Mouse (Mus musculus) liver, postnatal 0 days (tissue): ENCODE data around the gene C3. TPM values are rescaled to one million over a fixed set of nuclear protein-coding genes. Genes with fewer than 3 reads are reported as not detected.

ENCODE experiments used
- ATAC-seq: fragments of 200-750 bp; cut with Nextera tagmentation; 2 replicates; pipeline ENCODE4 v1.8.0; 2017; ENCODE audit warnings: mild to moderate bottlenecking, moderate library complexity
- DNase-seq: peaks from one replicate; pipeline ENCODE4 v3.0.0-alpha.2; 2016
- H3K27ac ChIP-seq: fragments of 300-500 bp; sonication (generic); 2 replicates; pipeline ENCODE4 v1.5.1; 2014; ENCODE audit warnings: antibody characterized with exemption, moderate library complexity, mild to moderate bottlenecking, low read depth
- H3K27me3 ChIP-seq: fragments of 300-500 bp; sonication (generic); 2 replicates; pipeline ENCODE4 v1.6.1; 2014; ENCODE audit warnings: low read length, control low read depth, mixed read lengths; ENCODE audit not compliant: insufficient read depth
- H3K36me3 ChIP-seq: fragments of 300-500 bp; sonication (generic); replicated peaks from 2 replicates; pipeline ENCODE4 v1.6.1; 2014; ENCODE audit warnings: mild to moderate bottlenecking, control low read depth, low read length, moderate library complexity, mixed read lengths; ENCODE audit not compliant: insufficient read depth
- H3K4me1 ChIP-seq: fragments of 300-500 bp; sonication (generic); 2 replicates; pipeline ENCODE4 v1.6.1; 2014; ENCODE audit warnings: antibody characterized with exemption, mild to moderate bottlenecking, control low read depth; ENCODE audit not compliant: insufficient read depth
- H3K4me2 ChIP-seq: fragments of 300-500 bp; sonication (generic); 2 replicates; pipeline ENCODE4 v1.6.1; 2014; ENCODE audit warnings: low read depth, mild to moderate bottlenecking, low read length, moderate library complexity, mixed read lengths
- H3K4me3 ChIP-seq: fragments of 300-500 bp; sonication (generic); 2 replicates; pipeline ENCODE4 v1.5.1; 2014; ENCODE audit warnings: low read depth, low read length
- H3K9ac ChIP-seq: fragments of 300-500 bp; sonication (generic); replicated peaks from 2 replicates; pipeline ENCODE4 v1.6.1; 2014; ENCODE audit warnings: mild to moderate bottlenecking, moderate library complexity
- H3K9me3 ChIP-seq: fragments of 300-500 bp; sonication (generic); 2 replicates; pipeline ENCODE4 v1.6.1; 2016; ENCODE audit warnings: mild to moderate bottlenecking, control low read depth, low read length, mixed read lengths
- CTCF ChIP-seq: sonication (generic); IDR thresholded peaks from 2 replicates; pipeline ENCODE4 v1.5.1; 2016; ENCODE audit warnings: antibody characterized with exemption, low read depth
- EP300 ChIP-seq: IDR thresholded peaks from 2 replicates; pipeline ENCODE4 v1.6.1; 2016; ENCODE audit warnings: antibody characterized with exemption, low read depth, mild to moderate bottlenecking
- WGBS: fragments of 180-500 bp; shearing (Covaris S2); extraction: QIAGEN DNeasy Blood & Tissue Kit; methylation state at CpG from one replicate; pipeline ENCODE4 v1.1.7; 2014; ENCODE audit not compliant: insufficient replicate concordance; 5-methylcytosine and 5-hydroxymethylcytosine counted together
- polyA plus RNA-seq: library from polyadenylated mRNA; unstranded; fragments of >200 nt; fragmentation: Nextera tagmentation; extraction: Ambion mirVana; gene quantifications from 2 replicates; pipeline ENCODE4 v1.2.1, GENCODE M21; 2015

Gene C3
- polyA plus RNA-seq, 1 experiment from 2014 or later: 1,364 TPM

- H3K4me2 ChIP-seq: peak overlapping the region; percentile 38; the same call in 1 of the 2 replicates
- no peaks in the 10 kb centered on the region for H3K9me3 ChIP-seq
- WGBS: 44% methylated on average over 12 of the region's 12 CpGs
- DNase-seq: no peak
- H3K36me3 ChIP-seq: no peaks in the 10 kb centered on the region
- H3K9ac ChIP-seq: no peak overlapping the region
- H3K27ac ChIP-seq: no peak overlapping the region
- no peak overlapping the region for H3K4me3 ChIP-seq
- TF ChIP-seq CTCF (no peak), EP300 (no peak)
- peaks cover 2% of the 10 kb centered on the region; the same call in 1 of the 2 replicates for H3K4me1 ChIP-seq
- ATAC-seq: no peak
- no peaks in the 10 kb centered on the region for H3K27me3 ChIP-seq
These were observed 39.3 kb downstream of the C3 start for GRCm38 (mm10) chr17:57188510-57189192.

GRCm38 (mm10) chr17:57185641-57186040 lies 42.3 kb downstream of the C3 start:
- Histone ChIP-seq H3K4me1 (peaks cover 2% of the 10 kb centered on the region; the same call in 1 of the 2 replicates), H3K27me3 (no peaks in the 10 kb centered on the region), H3K4me3 (no peak overlapping the region), H3K9ac (no peak overlapping the region), H3K9me3 (no peaks in the 10 kb centered on the region), H3K27ac (no peak overlapping the region), H3K36me3 (no peaks in the 10 kb centered on the region), H3K4me2 (no peak overlapping the region)
- 22% methylated on average over 2 of the region's 2 CpGs for WGBS
- no peak for TF ChIP-seq CTCF
- TF ChIP-seq EP300: no peak
- DNase-seq (no peak), ATAC-seq (no peak)

- Histone ChIP-seq H3K9ac (no peak overlapping the region), H3K4me1 (no peaks in the 10 kb centered on the region), H3K36me3 (no peaks in the 10 kb centered on the region), H3K27me3 (no peaks in the 10 kb centered on the region), H3K4me3 (no peak overlapping the region), H3K9me3 (no peaks in the 10 kb centered on the region), H3K27ac (no peak overlapping the region), H3K4me2 (no peak overlapping the region)
- DNase-seq (no peak), ATAC-seq (no peak)
- WGBS: 40% methylated on average over 3 of the region's 3 CpGs
- TF ChIP-seq CTCF (no peak), EP300 (no peak)
These were observed 45.1 kb downstream of the C3 start for GRCm38 (mm10) chr17:57182871-57183270.

GRCm38 (mm10) chr17:57180363-57180762 lies 47.6 kb downstream of the C3 start:
- Histone ChIP-seq H3K9me3 (no peaks in the 10 kb centered on the region), H3K36me3 (no peaks in the 10 kb centered on the region), H3K27me3 (no peaks in the 10 kb centered on the region), H3K27ac (no peak overlapping the region), H3K4me1 (no peaks in the 10 kb centered on the region), H3K4me2 (no peak overlapping the region), H3K4me3 (no peak overlapping the region), H3K9ac (no peak overlapping the region)
- no peak for ATAC-seq
- 35% methylated on average over 8 of the region's 8 CpGs for WGBS
- TF ChIP-seq EP300 (no peak), CTCF (peak; percentile 65)
- DNase-seq: peak; percentile 59

GRCm38 (mm10) chr17:57173351-57173750 lies 54.6 kb downstream of the C3 start:
- Histone ChIP-seq H3K27ac (no peak overlapping the region), H3K4me2 (no peak overlapping the region), H3K36me3 (no peaks in the 10 kb centered on the region), H3K4me1 (no peaks in the 10 kb centered on the region), H3K9me3 (no peaks in the 10 kb centered on the region), H3K9ac (no peak overlapping the region), H3K4me3 (no peak overlapping the region), H3K27me3 (no peaks in the 10 kb centered on the region)
- DNase-seq: no peak
- no peak for ATAC-seq
- 54% methylated on average over 4 of the region's 4 CpGs for WGBS
- no peak for TF ChIP-seq EP300

GRCm38 (mm10) chr17:57172378-57172777 lies 55.6 kb downstream of the C3 start:
- no peak overlapping the region for H3K27ac ChIP-seq
- ATAC-seq: no peak
- no peak overlapping the region for H3K4me2 ChIP-seq
- TF ChIP-seq EP300 (no peak), CTCF (no peak)
- DNase-seq: no peak
- 63% methylated on average over 5 of the region's 5 CpGs for WGBS
- no peak overlapping the region for H3K4me3 ChIP-seq
- H3K9me3 ChIP-seq: no peaks in the 10 kb centered on the region
- H3K9ac ChIP-seq: no peak overlapping the region
- no peaks in the 10 kb centered on the region for H3K36me3 ChIP-seq
- H3K27me3 ChIP-seq: no peaks in the 10 kb centered on the region
- H3K4me1 ChIP-seq: no peaks in the 10 kb centered on the region
